In the genomic region with DNA sequence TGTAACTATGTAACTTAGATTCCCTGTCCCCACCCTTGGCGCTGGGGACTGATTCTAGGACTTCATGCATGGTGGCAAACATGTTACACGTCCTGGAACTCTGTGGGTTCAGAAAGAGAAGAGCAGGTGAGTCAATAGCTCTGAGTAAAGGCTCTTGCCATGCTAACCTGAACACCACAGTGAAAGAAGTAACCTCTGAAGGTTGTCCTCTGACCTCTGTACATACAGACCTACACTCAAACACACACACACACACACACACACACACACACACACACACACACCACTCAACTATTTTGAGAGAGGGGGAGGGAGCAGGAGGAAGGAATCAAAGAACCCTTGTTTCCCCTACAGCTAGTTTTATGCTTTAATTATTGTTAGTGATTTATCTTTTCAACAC, we compare ENCODE assay signal across 27 mouse cellular contexts. TPM values are rescaled to one million over a fixed set of nuclear protein-coding genes. Genes with fewer than 3 reads are reported as not detected.
DNase-seq lines count a peak whose midpoint lies in the region; ATAC-seq and TF ChIP-seq lines count a peak whose summit lies in the region.
"Had no signal": no experiment of that assay in that cellular context is flagged by ENCODE, and none has a peak within 500 bp of the region (broad histone marks: within the 10 kb centered on the region; RNA-seq: fewer than 3 reads in every experiment).

No protein-coding gene starts in this region.

- 87% methylated on average over 2 of the region's 2 CpGs for WGBS in kidney, embryonic 16.5 days
- 56% methylated on average over 2 of the region's 2 CpGs for WGBS in liver, embryonic 15.5 days (ENCODE audit: insufficient replicate concordance)

- H3K36me3 ChIP-seq in kidney, embryonic 16.5 days (ENCODE audit: insufficient read depth, low read length) = no peaks in the 10 kb centered on the region
- H3K36me3 ChIP-seq in ES-Bruce4 (ENCODE audit: control insufficient read depth, insufficient read depth, low read length, poor library complexity, severe bottlenecking) = peaks cover 4% of the 10 kb centered on the region; the same call in 1 of the 2 replicates
- no peaks in the 10 kb centered on the region for H3K36me3 ChIP-seq in liver, embryonic 15.5 days (replicated peaks)
- H3K36me3 ChIP-seq: embryonic facial prominence, embryonic 12.5 days; embryonic facial prominence, embryonic 15.5 days; heart, embryonic 12.5 days; heart, embryonic 15.5 days; hindbrain, embryonic 10.5 days; hindbrain, embryonic 13.5 days had no signal

- peak; percentile 9; the same call in 1 of the 2 replicates for ATAC-seq in kidney, embryonic 16.5 days (ENCODE audit: low FRiP score, low TSS enrichment)
- ATAC-seq in liver, embryonic 15.5 days (ENCODE audit: insufficient read depth) = peak; percentile 37; the same call in 1 of the 2 replicates
- ATAC-seq: forebrain, embryonic 14.5 days; forebrain, postnatal 0 days; hindbrain, embryonic 16.5 days had no signal

- H3K4me3 ChIP-seq in kidney, embryonic 16.5 days (ENCODE audit: low read length) = no peak overlapping the region
- H3K4me3 ChIP-seq in ES-Bruce4 (ENCODE audit: low read depth, low read length) = no peak overlapping the region
- H3K4me3 ChIP-seq in liver, embryonic 15.5 days (replicated peaks) = no peak overlapping the region
- H3K4me3 ChIP-seq: embryonic facial prominence, embryonic 12.5 days; embryonic facial prominence, embryonic 15.5 days; gastrocnemius, adult 2 months; heart, embryonic 12.5 days; heart, embryonic 15.5 days; hindbrain, embryonic 10.5 days; hindbrain, embryonic 13.5 days had no signal

- no peak for TF ChIP-seq POLR2A in ES-Bruce4 (IDR thresholded peaks at IDR 0.05; ENCODE audit: insufficient read depth, low read length)

- no peaks in the 10 kb centered on the region for H3K27me3 ChIP-seq in kidney, embryonic 16.5 days (ENCODE audit: insufficient read depth, low read length)
- no peaks in the 10 kb centered on the region; the same call in 1 of the 2 replicates for H3K27me3 ChIP-seq in ES-Bruce4 (ENCODE audit: control insufficient read depth, insufficient read depth, low read length, poor library complexity, severe bottlenecking)
- 0 out of 2 replicates have a peak, but pooled peaks cover 6% of the 10 kb centered on the region for H3K27me3 ChIP-seq in liver, embryonic 15.5 days
- H3K27me3 ChIP-seq: CH12.LX; embryonic facial prominence, embryonic 12.5 days; embryonic facial prominence, embryonic 15.5 days; heart, embryonic 12.5 days; heart, embryonic 15.5 days; hindbrain, embryonic 13.5 days had no signal

- no peak overlapping the region for H3K4me2 ChIP-seq in kidney, embryonic 16.5 days (replicated peaks; ENCODE audit: low read depth, low read length)
- no peak overlapping the region for H3K4me2 ChIP-seq in liver, embryonic 15.5 days
- H3K4me2 ChIP-seq: embryonic facial prominence, embryonic 12.5 days; embryonic facial prominence, embryonic 15.5 days; heart, embryonic 12.5 days; heart, embryonic 15.5 days; hindbrain, embryonic 13.5 days had no signal

- no peaks in the 10 kb centered on the region for H3K9me3 ChIP-seq in kidney, embryonic 16.5 days (ENCODE audit: low read length)
- no peaks in the 10 kb centered on the region for H3K9me3 ChIP-seq in ES-Bruce4 (replicated peaks; ENCODE audit: control insufficient read depth, insufficient read depth, low read length, poor library complexity, severe bottlenecking)
- no peaks in the 10 kb centered on the region for H3K9me3 ChIP-seq in liver, embryonic 15.5 days (replicated peaks)
- H3K9me3 ChIP-seq: embryonic facial prominence, embryonic 12.5 days; embryonic facial prominence, embryonic 15.5 days; heart, embryonic 12.5 days; heart, embryonic 15.5 days; hindbrain, embryonic 10.5 days; hindbrain, embryonic 13.5 days had no signal

- TF ChIP-seq CTCF in ES-Bruce4 (IDR thresholded peaks at IDR 0.05; ENCODE audit: low read depth, low read length) = no peak

- H3K4me1 ChIP-seq in kidney, embryonic 16.5 days (ENCODE audit: insufficient read depth, low read length) = no peaks in the 10 kb centered on the region
- H3K4me1 ChIP-seq in ES-Bruce4 (ENCODE audit: control insufficient read depth, insufficient read depth, low read length) = peaks cover 3% of the 10 kb centered on the region
- H3K4me1 ChIP-seq in liver, embryonic 15.5 days (replicated peaks) = peaks cover 3% of the 10 kb centered on the region; the same call in 1 of the 2 replicates
- H3K4me1 ChIP-seq: embryonic facial prominence, embryonic 12.5 days; embryonic facial prominence, embryonic 15.5 days; heart, embryonic 12.5 days; hindbrain, embryonic 10.5 days; hindbrain, embryonic 13.5 days had no signal

- DNase-seq in kidney, adult 8-10 months = no peak
- DNase-seq in urinary bladder, adult 2 months (ENCODE audit: low spot score) = no peak
- no peak for DNase-seq in left cerebral cortex, adult 11 months (ENCODE audit: low spot score)
- DNase-seq: adrenal gland, adult 2 months; adrenal gland, postnatal 14 days; B cell, adult 2 months; cerebellum, adult 11 months; cerebellum, adult 2 months; cerebellum, adult 9-11 months; cerebellum, postnatal 25 days; forebrain, postnatal 0 days; gastrocnemius, adult 2 months; gastrocnemius, postnatal 14 days; heart, postnatal 10 days; heart, postnatal 36 days had no signal

- no peak overlapping the region for H3K9ac ChIP-seq in kidney, embryonic 16.5 days (replicated peaks; ENCODE audit: low read length)
- no peak overlapping the region; the same call in 1 of the 2 replicates for H3K9ac ChIP-seq in ES-Bruce4 (ENCODE audit: low read depth, poor library complexity, severe bottlenecking)
- H3K9ac ChIP-seq in liver, embryonic 15.5 days = no peak overlapping the region
- H3K9ac ChIP-seq: embryonic facial prominence, embryonic 12.5 days; embryonic facial prominence, embryonic 15.5 days; forebrain, postnatal 0 days; heart, embryonic 12.5 days; heart, embryonic 15.5 days; hindbrain, embryonic 13.5 days had no signal

- H3K27ac ChIP-seq in kidney, embryonic 16.5 days (ENCODE audit: low read length) = no peak overlapping the region
- peak overlapping the region; percentile 78 for H3K27ac ChIP-seq in ES-Bruce4 (ENCODE audit: insufficient read depth, low read length)
- no peak overlapping the region for H3K27ac ChIP-seq in liver, embryonic 15.5 days (replicated peaks)
- H3K27ac ChIP-seq: embryonic facial prominence, embryonic 12.5 days; embryonic facial prominence, embryonic 15.5 days; gastrocnemius, adult 2 months; heart, embryonic 15.5 days; hindbrain, embryonic 10.5 days; hindbrain, embryonic 13.5 days had no signal

- TF ChIP-seq EP300 in ES-Bruce4 (IDR thresholded peaks at IDR 0.05; ENCODE audit: insufficient read depth, low read depth, low read length) = no peak

RNA-seq across cellular contexts. Expression of gene Six4, which starts 19.1 kb away (rescaled TPM):
- polyA plus RNA-seq in kidney, embryonic 16.5 days (2015; fragmentation: Nextera tagmentation; extraction: Ambion mirVana) = 3.9 TPM in 2 replicates
- polyA plus RNA-seq in ES-Bruce4 (2011; ENCODE audit: insufficient read depth, insufficient read length, low read depth, missing spikeins) = 46.0 and 47.0 TPM in 2 replicates
- 0.03 and 0.07 TPM in 2 replicates for polyA plus RNA-seq in liver, embryonic 15.5 days (2015; fragmentation: Nextera tagmentation; extraction: Ambion mirVana)
- 3.9 and 4.0 TPM in 2 replicates for polyA plus RNA-seq in urinary bladder, adult 2 months (2012; rRNA removed)

RNA-seq across cellular contexts. Expression of gene Mnat1, which starts 29.3 kb away (rescaled TPM):
- polyA plus RNA-seq in kidney, embryonic 16.5 days (2015; fragmentation: Nextera tagmentation; extraction: Ambion mirVana) = 32.5 and 35.8 TPM in 2 replicates
- 71.2 and 77.6 TPM in 2 replicates for polyA plus RNA-seq in ES-Bruce4 (2011; ENCODE audit: insufficient read depth, insufficient read length, low read depth, missing spikeins)
- 7.8 and 8.0 TPM in 2 replicates for polyA plus RNA-seq in liver, embryonic 15.5 days (2015; fragmentation: Nextera tagmentation; extraction: Ambion mirVana)
- 19.7 and 20.4 TPM in 2 replicates for polyA plus RNA-seq in urinary bladder, adult 2 months (2012; rRNA removed)

RNA-seq across cellular contexts. Expression of gene Six1, which starts 40.5 kb away (rescaled TPM):
- polyA plus RNA-seq in kidney, embryonic 16.5 days (2015; fragmentation: Nextera tagmentation; extraction: Ambion mirVana) = 0.47 and 0.66 TPM in 2 replicates
- 2.9 and 3.5 TPM in 2 replicates for polyA plus RNA-seq in ES-Bruce4 (2011; ENCODE audit: insufficient read depth, insufficient read length, low read depth, missing spikeins)
- 0.29 and 0.53 TPM in 2 replicates for polyA plus RNA-seq in liver, embryonic 15.5 days (2015; fragmentation: Nextera tagmentation; extraction: Ambion mirVana)
- 1.1 and 1.8 TPM in 2 replicates for polyA plus RNA-seq in urinary bladder, adult 2 months (2012; rRNA removed)
